Mouse (Mus musculus) heart, adult 2 months (tissue): ENCODE results near the gene Rps27l.

Experiments
- CTCF ChIP-seq: fragments of 200-600 bp; IDR thresholded peaks from 2 replicates; pipeline ENCODE4 v1.8.1; 2022; ENCODE audit warnings: antibody characterized with exemption, mild to moderate bottlenecking, moderate library complexity
- POLR2A ChIP-seq: fragments of 200-500 bp; IDR thresholded peaks from 2 replicates; pipeline ENCODE4 v1.6.1; 2011; ENCODE audit warnings: mild to moderate bottlenecking, low read depth, low read length, control low read depth; ENCODE audit not compliant: insufficient read depth

- TF ChIP-seq CTCF = no peak
- TF ChIP-seq POLR2A = no peak
Measured at GRCm38 (mm10) chr9:66990046-66990445, 44.2 kb downstream of the Rps27l start.
